Mouse (Mus musculus) liver, embryonic 11.5 days (tissue): ENCODE measurements around the gene Coro2b. TPM values are rescaled to one million over a fixed set of nuclear protein-coding genes. Genes with fewer than 3 reads are reported as not detected.

ENCODE experiments used
- ATAC-seq: fragments of 200-750 bp; cut with Nextera tagmentation; replicated peaks from 2 replicates; pipeline ENCODE4 v1.8.0; 2017; ENCODE audit warnings: moderate number of reproducible peaks, mild to moderate bottlenecking, moderate TSS enrichment, moderate library complexity; ENCODE audit not compliant: low FRiP score
- DNase-seq: peaks from one replicate; pipeline ENCODE4 v3.0.0-alpha.2; 2017; ENCODE audit warnings: low spot score
- H3K27ac ChIP-seq: fragments of 300-500 bp; sonication (generic); 2 replicates; pipeline ENCODE4 v1.5.1; 2014; ENCODE audit warnings: mild to moderate bottlenecking, low read depth, low read length, control low read depth
- H3K27me3 ChIP-seq: fragments of 300-500 bp; sonication (generic); replicated peaks from 2 replicates; pipeline ENCODE4 v1.6.1; 2014; ENCODE audit warnings: low read length, mixed read lengths; ENCODE audit not compliant: control insufficient read depth, insufficient read depth
- H3K36me3 ChIP-seq: fragments of 300-500 bp; sonication (generic); 2 replicates; pipeline ENCODE4 v1.6.1; 2014; ENCODE audit warnings: mild to moderate bottlenecking, low read length, moderate library complexity, mixed read lengths; ENCODE audit not compliant: control insufficient read depth, insufficient read depth
- H3K4me1 ChIP-seq: fragments of 300-500 bp; sonication (generic); replicated peaks from 2 replicates; pipeline ENCODE4 v1.6.1; 2014; ENCODE audit warnings: low read length, mixed read lengths; ENCODE audit not compliant: control insufficient read depth, insufficient read depth
- H3K4me2 ChIP-seq: fragments of 300-500 bp; sonication (generic); 2 replicates; pipeline ENCODE4 v1.6.1; 2014; ENCODE audit warnings: mild to moderate bottlenecking, control low read depth, moderate library complexity
- H3K4me3 ChIP-seq: fragments of 300-500 bp; sonication (generic); 2 replicates; pipeline ENCODE4 v1.5.1; 2014; ENCODE audit warnings: low read depth, low read length, control low read depth
- H3K9ac ChIP-seq: fragments of 300-500 bp; sonication (generic); 2 replicates; pipeline ENCODE4 v1.6.1; 2014; ENCODE audit warnings: low read depth, low read length, control low read depth
- H3K9me3 ChIP-seq: fragments of 300-500 bp; sonication (generic); 2 replicates; pipeline ENCODE4 v1.6.1; 2016; ENCODE audit warnings: low read length, inconsistent platforms, mixed read lengths; ENCODE audit not compliant: control insufficient read depth
- WGBS: fragments of 180-500 bp; shearing (Covaris S2); extraction: QIAGEN DNeasy Blood & Tissue Kit; methylation state at CpG from one replicate; pipeline ENCODE4 v1.1.7; 2014; 5-methylcytosine and 5-hydroxymethylcytosine counted together
- polyA plus RNA-seq: library from polyadenylated mRNA; unstranded; fragments of >200 nt; fragmentation: Nextera tagmentation; extraction: Ambion mirVana; gene quantifications from 2 replicates; pipeline ENCODE4 v1.2.1, GENCODE M21; 2014

Coro2b gene
- polyA plus RNA-seq, 1 experiment from 2014 or later, result 4.8 TPM

GRCm38 (mm10) chr9:62515138-62515537, 21.7 kb downstream of the Coro2b start:
- ATAC-seq (no peak), DNase-seq (no peak)
- Histone ChIP-seq H3K4me1 (no peaks in the 10 kb centered on the region), H3K4me2 (no peak overlapping the region), H3K4me3 (no peak overlapping the region), H3K9ac (no peak overlapping the region), H3K9me3 (no peaks in the 10 kb centered on the region), H3K27me3 (no peaks in the 10 kb centered on the region), H3K36me3 (no peaks in the 10 kb centered on the region), H3K27ac (no peak overlapping the region)
- WGBS, result 78% methylated on average over 7 of the region's 7 CpGs

GRCm38 (mm10) chr9:62513492-62514133, 23.2 kb downstream of the Coro2b start:
- DNase-seq, result no peak
- H3K27ac ChIP-seq, result no peak overlapping the region

GRCm38 (mm10) chr9:62510530-62510936, 26.3 kb downstream of the Coro2b start:
- H3K4me1 ChIP-seq, result no peaks in the 10 kb centered on the region
- no peak for DNase-seq
- H3K27ac ChIP-seq, result no peak overlapping the region
- WGBS, result 57% methylated on average over 4 of the region's 4 CpGs
- H3K4me3 ChIP-seq, result no peak overlapping the region
- no peak overlapping the region for H3K4me2 ChIP-seq
- ATAC-seq, result 0 out of 2 replicates have a peak, but pooled peaks have one; percentile 23
- H3K9me3 ChIP-seq, result no peaks in the 10 kb centered on the region
- no peak overlapping the region for H3K9ac ChIP-seq
- no peaks in the 10 kb centered on the region for H3K36me3 ChIP-seq
- no peaks in the 10 kb centered on the region for H3K27me3 ChIP-seq

More at GRCm38 (mm10) chr9:62513492-62514133, 23.2 kb downstream of the Coro2b start:
- H3K4me2 ChIP-seq, result no peak overlapping the region
- H3K9me3 ChIP-seq, result no peaks in the 10 kb centered on the region
- H3K36me3 ChIP-seq, result no peaks in the 10 kb centered on the region
- H3K9ac ChIP-seq, result no peak overlapping the region
- no peaks in the 10 kb centered on the region for H3K4me1 ChIP-seq
- no peak overlapping the region for H3K4me3 ChIP-seq
- H3K27me3 ChIP-seq, result no peaks in the 10 kb centered on the region
- WGBS, result 79% methylated on average over 10 of the region's 10 CpGs
- ATAC-seq, result no peak

- no peak for DNase-seq
- Histone ChIP-seq H3K4me2 (no peak overlapping the region), H3K4me3 (no peak overlapping the region), H3K9me3 (no peaks in the 10 kb centered on the region), H3K27ac (no peak overlapping the region), H3K27me3 (no peaks in the 10 kb centered on the region), H3K4me1 (no peaks in the 10 kb centered on the region), H3K9ac (no peak overlapping the region), H3K36me3 (no peaks in the 10 kb centered on the region)
- 77% methylated on average over 6 of the region's 6 CpGs for WGBS
- no peak for ATAC-seq
These were observed 27.2 kb downstream of the Coro2b start for GRCm38 (mm10) chr9:62509617-62510016.

GRCm38 (mm10) chr9:62508740-62509524, 27.9 kb downstream of the Coro2b start:
- no peak overlapping the region for H3K4me3 ChIP-seq
- no peaks in the 10 kb centered on the region for H3K9me3 ChIP-seq
- ATAC-seq (no peak), DNase-seq (no peak)
- no peaks in the 10 kb centered on the region for H3K36me3 ChIP-seq
- no peaks in the 10 kb centered on the region for H3K27me3 ChIP-seq
- WGBS, result 79% methylated on average over 10 of the region's 10 CpGs
- H3K4me1 ChIP-seq, result no peaks in the 10 kb centered on the region
- H3K27ac ChIP-seq, result no peak overlapping the region
- no peak overlapping the region for H3K9ac ChIP-seq
- no peak overlapping the region for H3K4me2 ChIP-seq

GRCm38 (mm10) chr9:62506467-62507067, 30.3 kb downstream of the Coro2b start:
- no peaks in the 10 kb centered on the region for H3K9me3 ChIP-seq
- ATAC-seq (no peak), DNase-seq (no peak)
- H3K4me1 ChIP-seq, result 0 out of 2 replicates have a peak, but pooled peaks cover 3% of the 10 kb centered on the region
- 84% methylated on average over 11 of the region's 11 CpGs for WGBS
- H3K4me3 ChIP-seq, result no peak overlapping the region
- no peak overlapping the region for H3K27ac ChIP-seq
- no peak overlapping the region for H3K4me2 ChIP-seq
- no peaks in the 10 kb centered on the region for H3K27me3 ChIP-seq
- H3K36me3 ChIP-seq, result no peaks in the 10 kb centered on the region
- H3K9ac ChIP-seq, result no peak overlapping the region

GRCm38 (mm10) chr9:62504129-62504528, 32.7 kb downstream of the Coro2b start:
- no peak overlapping the region for H3K4me2 ChIP-seq
- no peaks in the 10 kb centered on the region for H3K36me3 ChIP-seq
- no peak overlapping the region for H3K4me3 ChIP-seq
- no peak overlapping the region for H3K9ac ChIP-seq
- no peak overlapping the region for H3K27ac ChIP-seq
- 0 out of 2 replicates have a peak, but pooled peaks cover 3% of the 10 kb centered on the region for H3K4me1 ChIP-seq
- no peaks in the 10 kb centered on the region for H3K9me3 ChIP-seq
- ATAC-seq (no peak), DNase-seq (no peak)
- 63% methylated on average over 7 of the region's 7 CpGs for WGBS
- H3K27me3 ChIP-seq, result no peaks in the 10 kb centered on the region

- Histone ChIP-seq H3K4me1 (peaks cover 11% of the 10 kb centered on the region), H3K27me3 (no peaks in the 10 kb centered on the region), H3K4me3 (no peak overlapping the region), H3K36me3 (no peaks in the 10 kb centered on the region), H3K9me3 (no peaks in the 10 kb centered on the region), H3K4me2 (no peak overlapping the region), H3K27ac (no peak overlapping the region), H3K9ac (no peak overlapping the region)
- DNase-seq (no peak), ATAC-seq (no peak)
- 69% methylated on average over 2 of the region's 2 CpGs for WGBS
These were observed 34.5 kb downstream of the Coro2b start for GRCm38 (mm10) chr9:62502361-62502760.
